Mouse (Mus musculus): Measurements from ENCODE around the gene Pgm5.

The Pgm5 gene

DNA sequence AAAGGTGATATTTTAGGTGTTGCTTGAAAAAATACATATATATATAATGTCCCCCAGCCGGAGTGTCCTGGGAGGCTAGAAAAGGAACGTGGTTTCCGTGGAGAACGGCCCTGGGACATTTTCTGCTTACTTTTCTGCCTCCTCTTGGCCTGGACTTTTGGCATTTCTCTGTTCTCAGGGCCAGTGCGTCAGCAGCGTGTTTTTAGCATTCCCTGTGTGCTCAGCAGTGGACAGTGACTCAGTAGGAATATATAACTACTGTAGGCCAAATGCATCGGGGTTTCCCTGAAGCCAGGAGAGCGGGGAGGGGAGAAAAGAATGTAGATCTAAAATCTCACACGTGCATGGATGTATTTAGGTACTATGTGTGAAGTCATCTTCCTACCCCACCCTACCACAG, 3.8 kb upstream of the Pgm5 start:
- no peak for DNase-seq

DNA sequence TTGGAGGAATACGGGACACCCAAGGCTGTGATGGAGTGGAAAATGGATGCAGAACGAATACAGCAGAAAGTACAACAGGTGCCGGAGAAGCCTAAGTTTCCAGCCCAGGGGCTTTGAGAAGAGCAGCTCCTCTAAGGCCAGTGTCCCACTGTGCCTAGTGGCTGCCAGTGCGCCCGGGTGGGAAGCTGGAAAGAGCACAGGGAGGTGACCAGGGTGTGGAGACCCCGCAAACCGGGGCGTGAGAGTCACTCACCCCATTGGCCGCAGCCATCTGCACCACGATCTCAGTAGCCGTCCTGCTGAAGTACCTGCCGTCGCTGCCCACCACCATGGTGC, 411 bp downstream of the Pgm5 start:
- DNase-seq, result no peak

DNA sequence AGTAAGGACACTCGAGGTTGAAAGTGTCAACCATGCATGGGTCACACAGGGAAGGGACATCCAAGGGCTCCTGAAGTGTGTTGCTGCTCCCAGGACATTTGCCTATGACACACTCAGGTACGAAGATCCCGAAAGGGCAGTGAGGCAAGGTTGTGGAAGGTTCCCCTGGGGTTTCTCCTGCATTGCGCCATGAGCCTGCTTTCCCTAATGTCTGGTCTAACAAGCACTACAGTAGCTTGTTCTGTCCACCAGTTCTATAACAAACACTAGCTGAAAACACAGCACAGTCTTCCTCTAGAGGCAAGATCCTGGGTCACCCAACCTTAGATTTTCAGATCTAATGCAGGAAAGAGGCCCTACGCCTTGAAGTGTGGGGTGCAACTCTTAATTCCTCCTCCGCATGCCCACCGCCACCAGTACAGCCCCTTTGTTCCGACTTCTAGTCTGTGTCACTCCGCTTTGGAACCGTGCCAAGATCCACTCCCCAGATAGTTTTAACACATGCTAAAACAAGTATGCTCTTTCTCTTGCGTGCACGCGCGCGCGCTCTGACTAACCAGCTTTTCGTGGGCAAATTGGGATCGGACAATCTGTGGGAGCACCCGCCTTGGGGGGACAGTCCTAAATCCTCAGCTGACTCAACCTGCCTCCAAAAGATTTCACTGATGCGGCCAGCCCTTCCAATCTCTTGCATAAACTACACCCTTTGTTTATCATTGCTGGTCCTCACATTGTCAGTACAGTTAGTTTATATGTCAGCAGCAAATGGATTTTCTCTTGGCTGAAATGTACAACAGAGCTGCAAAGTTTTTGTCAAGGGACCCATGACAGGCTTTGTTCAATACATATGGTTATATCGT, 10.0 kb downstream of the Pgm5 start:
- peak; percentile 33 to 61 for DNase-seq

DNA sequence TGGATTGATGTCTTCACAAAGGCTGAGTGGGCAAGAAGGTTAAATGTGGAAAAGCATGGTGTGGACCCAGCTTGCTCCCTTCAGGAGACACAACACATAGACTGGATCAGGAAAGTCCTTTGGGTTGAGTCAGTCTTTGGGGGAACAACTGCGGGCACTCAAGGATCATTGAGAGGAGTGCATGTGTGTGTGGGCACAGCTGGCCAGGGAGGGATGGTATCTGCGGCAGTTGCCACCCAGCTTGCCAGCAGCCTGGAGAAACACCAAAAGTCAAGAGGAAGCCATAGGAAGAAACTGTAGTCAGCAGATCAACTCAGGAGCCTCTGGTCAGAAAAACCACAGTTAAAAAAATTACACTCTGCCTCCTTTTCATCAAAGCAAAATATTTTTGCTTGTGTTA, 12.8 kb downstream of the Pgm5 start:
- DNase-seq, result no peak

DNA sequence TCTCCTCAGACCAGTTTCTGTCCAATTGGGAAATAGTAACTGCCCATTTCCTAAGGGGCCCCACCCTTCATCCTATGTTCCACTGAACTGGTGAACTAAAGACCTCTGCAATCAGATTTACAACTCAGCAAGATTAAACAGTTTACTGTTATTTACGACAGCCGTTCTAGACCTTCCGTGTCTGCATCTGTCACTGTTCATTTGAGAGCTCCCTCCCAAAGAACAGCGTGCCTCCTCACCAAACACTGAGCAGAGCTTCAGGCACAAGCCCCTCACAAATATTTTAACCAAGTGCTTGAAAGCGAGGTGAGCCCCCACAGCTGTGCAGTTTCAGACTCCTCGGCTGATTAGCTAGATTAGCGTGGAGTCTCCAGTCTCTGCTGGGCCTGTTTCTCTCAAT, 13.3 kb downstream of the Pgm5 start:
- DNase-seq, result no peak

DNA sequence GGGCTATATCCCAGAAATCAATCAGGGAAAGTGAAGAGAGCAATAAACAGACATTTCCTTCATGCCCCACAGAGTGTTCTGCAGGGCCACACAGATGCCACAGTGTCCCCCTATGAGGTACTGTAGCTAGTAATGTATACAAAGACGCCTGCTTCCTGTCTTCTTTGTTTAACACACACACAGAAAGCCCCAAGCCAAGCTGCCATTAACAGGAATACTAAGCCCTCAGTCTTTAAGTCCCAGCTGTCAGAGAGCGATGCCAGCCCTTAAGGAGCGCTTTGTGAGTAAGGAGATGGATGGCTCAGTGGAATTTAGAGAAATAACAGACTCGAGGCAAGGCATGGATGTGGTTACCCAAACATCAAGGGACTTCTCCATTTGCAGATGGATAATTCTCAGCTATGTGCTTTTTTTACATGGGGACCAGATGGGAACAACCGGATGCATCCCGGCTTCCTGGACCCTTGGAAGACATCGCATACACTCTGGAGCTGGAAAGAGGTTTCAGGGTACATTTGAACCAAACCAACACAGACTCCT, 16.6 kb downstream of the Pgm5 start:
- DNase-seq, result no peak

DNA sequence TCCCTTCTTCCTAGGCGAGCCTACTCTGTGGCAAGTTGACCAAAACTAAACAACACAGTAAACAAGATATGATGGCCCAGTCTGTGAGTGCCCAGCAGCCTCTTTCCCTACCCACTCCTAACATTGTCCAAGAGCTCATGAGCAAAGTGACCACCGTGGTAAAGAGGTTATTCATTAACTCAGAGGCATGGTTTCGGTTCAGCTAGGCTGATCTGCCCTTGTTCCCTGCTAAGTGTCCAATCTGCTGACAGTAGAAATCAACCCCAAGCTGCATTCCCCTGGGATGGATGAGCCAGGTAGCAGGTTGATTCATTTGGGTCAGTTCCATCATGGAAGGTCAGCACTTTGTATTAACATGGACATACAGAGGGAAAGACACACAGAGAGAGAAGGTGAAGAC, 19.6 kb downstream of the Pgm5 start:
- DNase-seq, result no peak

DNA sequence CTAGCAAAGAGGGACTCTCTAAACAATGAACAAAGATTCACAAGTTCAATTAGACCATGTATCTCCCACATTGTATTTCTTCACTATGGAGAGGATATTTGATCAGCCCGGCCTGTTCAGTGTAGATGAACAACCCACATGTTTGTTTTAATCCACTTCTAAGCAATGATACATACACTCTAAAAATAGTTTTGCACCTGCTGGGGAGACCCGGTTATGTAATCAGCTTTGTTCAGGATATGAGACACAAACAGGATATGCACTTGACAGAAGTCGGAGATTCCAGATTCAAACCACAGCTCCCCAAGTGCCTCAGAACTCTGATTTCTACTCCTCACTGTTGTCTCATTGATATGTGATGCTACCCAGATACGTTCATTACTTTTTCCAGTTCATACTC, 37.1 kb downstream of the Pgm5 start:
- no peak for DNase-seq

DNA sequence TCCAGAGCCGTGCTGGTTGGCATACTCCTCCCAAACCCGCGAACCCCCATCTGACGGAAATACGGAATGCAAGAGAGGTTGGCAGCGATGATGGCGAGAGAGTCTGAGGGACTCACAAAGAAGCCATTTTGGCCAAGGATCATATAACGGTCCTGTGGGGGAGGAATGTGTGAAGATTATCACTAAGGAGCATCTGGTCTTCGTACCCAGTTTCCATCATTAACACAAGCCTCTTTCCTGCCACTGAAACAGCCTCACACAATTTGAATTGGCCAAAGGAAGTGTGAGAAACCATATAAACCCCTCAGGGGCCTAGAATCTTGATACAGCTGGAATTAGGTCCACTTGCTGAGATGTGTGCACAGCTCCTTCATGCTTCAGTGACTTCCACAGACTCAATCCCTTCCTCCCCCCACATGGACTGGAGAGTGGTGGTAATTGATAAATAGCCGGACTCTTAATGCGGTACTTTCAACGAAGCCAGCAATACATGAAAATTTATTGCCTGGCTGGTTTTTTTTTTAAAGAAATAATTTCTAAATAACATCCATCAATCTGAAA, 45.9 kb downstream of the Pgm5 start:
- DNase-seq, result peak; percentile 8 to 12

DNA sequence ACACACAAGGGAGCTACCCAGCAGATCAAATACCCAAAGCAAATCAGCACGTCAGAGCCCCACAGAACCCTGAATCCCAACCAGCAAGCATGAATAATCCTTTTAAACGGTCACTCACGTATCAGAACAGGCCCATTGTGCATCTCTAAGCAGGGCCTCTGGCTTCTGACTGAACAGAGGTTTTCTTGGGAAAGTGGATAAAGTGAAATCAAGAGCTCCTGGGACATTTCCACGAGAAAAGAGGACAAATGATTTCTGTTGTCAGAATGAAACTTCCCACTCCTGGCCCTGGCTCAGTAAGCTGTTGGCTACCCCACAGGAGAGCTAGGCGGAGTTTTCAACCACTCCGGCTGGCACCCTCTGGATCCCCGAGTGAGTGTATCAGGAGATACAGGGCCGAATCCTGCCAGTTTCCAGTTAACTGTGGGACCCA, 48.8 kb downstream of the Pgm5 start:
- DNase-seq, result no peak

DNA sequence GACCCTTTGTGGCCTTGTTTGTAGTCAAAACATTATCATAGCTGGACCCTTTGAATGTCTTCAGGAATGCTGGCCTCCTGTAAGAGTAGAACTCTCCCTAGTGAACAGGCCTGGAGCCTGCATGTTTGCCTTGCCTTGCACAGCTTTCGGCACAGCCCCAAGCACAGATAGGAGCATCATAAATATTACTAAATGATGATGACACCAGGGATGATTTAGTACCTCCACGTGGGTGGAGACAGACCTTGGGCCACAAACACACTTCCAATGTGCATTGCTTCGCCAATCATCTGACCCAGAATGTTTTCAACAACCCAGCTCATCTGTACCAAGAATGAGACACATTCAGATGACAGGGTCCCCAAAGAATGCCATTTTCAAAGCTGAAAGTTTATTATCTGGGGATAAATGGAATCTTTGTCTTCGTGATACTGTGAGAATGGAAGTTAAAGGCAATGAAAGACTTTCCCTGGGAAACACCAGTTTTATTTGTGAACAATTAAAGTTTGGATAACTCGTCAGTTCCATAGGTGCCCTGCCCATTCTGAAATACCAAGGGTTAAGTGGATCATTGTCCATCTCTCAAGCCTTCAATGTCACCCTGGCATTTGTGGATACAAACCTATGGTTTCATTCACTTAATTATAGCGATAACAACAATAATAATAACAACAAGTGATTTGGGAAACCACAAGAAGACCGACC, 49.4 kb downstream of the Pgm5 start:
- DNase-seq, result no peak

DNA sequence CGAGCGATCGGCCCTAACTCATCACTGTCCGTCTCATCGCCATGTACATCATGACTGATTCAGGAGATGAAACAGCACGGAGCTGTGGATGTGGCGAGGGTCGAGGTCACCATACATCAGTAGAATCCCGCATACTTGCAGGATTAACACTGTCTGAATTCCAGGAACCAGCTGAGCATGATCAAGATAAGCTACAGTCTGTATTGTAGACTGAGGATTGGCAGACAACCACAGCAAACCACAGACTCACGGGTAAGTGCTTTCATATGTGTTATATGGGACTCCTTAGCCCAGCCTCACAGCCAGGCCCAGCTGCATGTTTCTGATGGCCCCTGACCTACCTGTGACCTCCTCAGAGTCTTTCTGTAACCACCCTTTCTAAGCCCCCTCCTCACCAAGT, 50.2 kb downstream of the Pgm5 start:
- DNase-seq, result no peak

DNA sequence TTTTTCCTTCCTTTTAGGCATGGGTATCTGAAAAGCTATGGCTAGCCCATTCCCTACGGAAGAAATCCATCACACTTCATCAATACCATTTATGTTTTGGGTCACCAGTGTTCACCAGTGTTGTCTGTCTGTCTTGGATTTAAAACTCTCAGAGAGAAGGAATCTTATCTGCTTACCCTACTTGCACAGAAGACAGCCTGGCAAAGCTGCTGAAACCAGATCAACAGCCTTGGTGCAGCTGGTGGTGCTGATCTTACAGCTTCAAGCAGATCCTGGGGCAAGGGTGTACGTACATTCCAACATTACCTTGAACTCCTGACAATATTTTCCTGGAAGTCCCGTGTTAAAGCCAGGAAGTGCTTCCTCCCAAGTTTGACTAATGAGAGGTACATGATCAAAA, 55.6 kb downstream of the Pgm5 start:
- DNase-seq, result no peak

DNA sequence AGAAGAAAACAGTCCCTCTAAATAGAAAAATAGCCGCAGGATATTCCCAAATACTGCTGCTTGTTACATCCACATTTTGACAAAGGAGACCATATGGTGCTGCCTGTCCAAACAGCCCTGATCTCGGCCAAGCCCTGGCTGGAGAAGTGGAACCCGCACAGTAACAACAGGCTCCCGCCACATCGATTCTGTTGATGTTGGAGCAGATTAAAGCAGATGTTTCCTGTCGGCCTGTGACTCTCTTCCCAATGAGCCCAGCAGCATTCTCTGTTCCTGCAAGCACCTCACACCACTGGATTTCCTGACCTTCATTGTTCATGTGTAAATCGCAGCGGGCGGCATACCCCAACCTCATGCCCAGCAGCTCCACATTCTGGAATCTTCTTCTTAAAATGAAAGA, 64.0 kb downstream of the Pgm5 start:
- DNase-seq, result peak; percentile 37 to 43

DNA sequence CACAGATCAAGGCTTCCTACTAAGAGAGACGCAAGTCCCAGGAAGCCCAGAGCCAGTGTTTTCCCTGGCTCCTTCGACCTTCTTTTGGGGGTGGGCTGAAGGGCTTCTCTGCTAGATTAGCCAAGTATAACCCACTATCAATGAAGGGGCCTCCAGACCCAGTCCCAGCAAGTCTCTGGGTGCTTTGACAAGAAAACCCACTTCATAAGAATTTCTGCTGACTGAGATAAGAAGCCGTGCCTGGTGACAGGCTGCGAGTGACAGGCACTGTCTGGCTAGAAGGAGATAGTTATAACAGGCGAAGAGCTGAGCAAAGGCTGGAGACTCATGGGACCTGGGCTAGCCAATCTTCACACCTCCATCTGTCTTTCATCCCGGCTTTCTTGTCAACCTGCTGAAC, 67.3 kb downstream of the Pgm5 start:
- DNase-seq, result no peak

DNA sequence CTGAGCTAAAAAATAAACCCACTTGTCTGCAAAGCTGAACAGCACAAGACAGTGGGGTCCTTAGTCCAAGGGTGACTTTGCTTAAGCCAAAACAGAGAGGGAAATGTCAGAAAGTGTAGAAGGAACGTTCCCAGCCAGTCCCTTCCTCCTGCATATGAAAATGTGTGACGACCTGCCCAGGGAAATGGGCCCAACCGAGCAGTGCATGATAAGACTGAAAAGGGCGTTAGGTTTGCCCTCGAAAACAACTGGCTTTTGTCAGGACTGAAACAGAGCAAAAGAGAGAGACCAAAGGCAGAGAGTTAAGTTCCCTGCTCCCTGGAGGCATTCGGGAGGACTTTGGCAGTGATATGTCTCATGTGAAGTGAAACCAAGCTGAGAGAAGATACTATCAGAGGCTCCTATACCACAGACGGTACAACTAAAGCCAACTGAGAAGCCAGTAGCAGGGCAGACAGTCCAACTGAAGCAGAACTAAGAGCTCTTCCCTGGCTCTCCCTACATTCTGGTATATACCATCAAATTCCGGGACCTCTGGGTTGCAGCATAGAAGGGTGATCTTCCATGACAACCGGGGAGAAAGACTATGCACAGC, 68.0 kb downstream of the Pgm5 start:
- DNase-seq, result no peak

DNA sequence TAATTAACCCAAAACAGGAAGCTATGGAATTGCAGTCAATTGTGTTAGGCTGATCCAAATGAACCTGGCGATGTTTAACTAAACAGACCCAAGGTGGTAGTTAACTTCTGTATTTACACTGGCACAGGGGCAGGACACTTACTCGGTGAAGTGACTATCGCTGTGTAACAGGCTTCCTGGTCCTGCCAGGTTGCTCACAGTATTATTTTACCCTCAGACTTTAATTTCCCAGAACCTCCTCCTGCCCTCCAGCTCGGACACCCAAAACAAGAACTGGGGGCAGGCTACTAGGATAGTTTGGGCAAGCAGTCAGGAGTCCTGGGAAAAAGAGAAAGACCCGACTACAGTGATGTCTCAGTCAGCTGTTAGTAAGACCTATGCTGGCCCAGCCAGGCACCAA, 68.8 kb downstream of the Pgm5 start:
- DNase-seq, result no peak

DNA sequence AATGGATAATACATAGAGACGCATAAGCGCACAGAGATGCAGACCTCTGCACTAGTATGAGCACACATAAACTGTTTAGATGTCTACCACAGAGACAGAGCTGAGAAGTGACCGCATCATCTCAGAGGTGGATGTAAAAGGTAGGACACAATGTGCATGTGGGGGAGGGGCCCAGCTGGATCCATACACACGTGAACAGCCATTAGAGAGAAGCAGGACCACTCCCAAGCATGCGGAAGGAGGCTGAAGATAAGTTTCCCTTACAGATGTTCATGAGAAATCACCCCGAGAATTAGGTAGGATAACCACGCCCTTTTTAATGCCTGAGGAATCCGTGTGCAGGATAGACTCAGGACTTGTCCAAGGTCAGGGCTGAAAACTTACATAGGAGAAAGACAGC, 75.8 kb downstream of the Pgm5 start:
- DNase-seq, result no peak

DNA sequence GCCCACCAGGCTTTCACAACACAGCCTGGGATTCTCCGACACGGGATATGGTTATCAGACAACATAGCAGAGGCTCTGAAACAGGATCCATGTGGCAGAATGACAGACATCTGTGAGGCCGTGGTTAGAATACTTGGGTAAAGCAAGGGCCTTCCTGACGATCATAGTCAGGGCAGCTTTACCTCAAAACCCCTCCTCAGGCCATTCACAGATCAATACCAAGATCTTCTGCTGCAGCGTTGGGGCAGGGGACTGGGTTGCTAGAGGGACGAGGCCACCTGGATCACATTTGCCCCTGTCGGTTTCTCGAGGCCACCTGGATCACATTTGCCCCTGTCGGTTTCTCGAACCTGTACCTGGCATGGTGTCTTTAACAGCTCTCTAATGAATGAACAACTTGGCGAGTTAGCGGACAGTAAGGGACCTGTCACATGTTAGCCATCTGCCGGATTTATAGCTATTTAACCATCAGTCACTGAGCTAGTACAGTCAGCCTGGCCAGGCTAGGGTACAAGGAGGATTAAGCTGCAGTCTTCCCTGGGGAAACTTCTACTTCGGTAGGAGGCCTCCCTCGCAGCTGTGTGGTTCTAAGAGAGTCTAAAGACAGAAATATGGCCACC, 76.5 kb downstream of the Pgm5 start:
- DNase-seq, result peak; percentile 17 to 31

DNA sequence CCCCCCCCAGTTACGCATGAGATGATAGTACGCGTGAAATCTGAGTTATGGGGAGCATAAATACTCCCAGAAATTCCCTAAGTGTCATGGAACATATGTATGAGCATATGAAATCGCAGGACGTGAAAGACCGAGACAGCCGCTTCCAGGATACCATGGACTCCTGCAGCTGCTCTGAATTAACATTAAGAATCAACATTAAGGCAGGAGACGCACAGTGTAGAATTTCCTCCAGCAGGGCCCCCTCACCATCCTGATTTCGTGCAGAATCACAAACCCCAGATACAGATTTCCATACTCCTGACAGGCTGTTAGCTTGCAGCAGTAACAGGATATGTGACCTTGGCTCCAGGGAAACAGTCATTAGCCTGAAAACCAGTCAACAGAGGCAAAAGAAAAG, 77.9 kb downstream of the Pgm5 start:
- DNase-seq, result no peak

DNA sequence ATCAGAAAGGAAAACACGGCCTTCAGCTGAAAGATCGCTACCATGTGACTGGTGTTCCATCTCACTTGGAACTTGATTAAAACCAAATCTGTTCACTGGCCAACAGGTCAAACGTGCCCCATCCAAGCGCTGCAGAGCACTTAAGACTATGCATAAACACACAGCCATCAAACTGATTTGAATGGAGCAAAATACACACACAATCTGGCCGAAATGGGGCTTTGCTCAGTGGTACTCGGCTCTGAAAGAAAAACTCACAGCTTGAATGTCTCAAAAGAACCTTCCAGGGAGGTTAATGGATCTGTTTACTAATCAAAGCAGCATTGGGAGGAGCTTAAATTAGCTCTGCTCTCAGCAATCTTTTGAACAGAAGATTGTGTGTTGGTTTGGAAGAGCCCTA, 81.7 kb downstream of the Pgm5 start:
- no peak for DNase-seq

DNA sequence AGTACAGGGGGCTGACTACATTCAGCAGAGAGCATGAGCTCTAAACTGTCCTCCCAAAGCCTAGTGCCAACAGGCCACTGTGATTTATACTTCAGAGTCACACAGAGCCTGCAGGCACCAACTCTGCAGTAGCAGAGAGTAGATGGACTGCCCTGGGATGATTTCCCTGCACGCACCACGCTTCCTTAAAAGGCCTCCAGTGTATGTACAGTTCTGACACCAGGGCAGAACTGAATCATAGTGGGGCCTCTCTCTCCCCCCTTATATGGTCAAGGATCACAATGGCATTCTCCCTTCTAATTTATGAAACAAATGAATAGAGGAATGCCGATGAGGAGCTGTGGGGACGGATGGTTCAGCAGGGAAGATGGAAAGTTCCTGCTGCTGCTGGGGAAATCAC, 91.3 kb downstream of the Pgm5 start:
- no peak for DNase-seq

DNA sequence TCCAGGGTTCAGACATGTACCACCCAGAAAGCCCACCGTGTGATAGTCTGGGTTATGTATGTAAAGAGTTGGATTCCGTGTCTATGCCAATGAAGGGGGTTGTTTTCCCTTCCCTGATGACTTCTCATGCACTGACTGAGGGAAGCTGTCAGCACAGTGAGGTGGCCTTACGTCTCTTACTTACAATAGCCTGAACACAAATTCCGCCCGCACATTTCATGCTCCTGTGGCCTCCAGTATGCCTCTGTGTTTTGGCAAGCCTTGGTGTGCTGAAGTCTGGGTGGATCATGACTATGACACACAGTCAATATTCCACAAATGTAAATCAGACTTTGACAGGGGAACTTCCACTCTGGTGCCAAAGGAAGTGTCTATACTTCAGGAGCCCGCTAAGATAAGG, 94.3 kb downstream of the Pgm5 start:
- no peak for DNase-seq

All from cerebellum, postnatal 14 days (tissue).